Mouse (Mus musculus): ENCODE results near the gene Eif5b.

Gene Eif5b

DNA sequence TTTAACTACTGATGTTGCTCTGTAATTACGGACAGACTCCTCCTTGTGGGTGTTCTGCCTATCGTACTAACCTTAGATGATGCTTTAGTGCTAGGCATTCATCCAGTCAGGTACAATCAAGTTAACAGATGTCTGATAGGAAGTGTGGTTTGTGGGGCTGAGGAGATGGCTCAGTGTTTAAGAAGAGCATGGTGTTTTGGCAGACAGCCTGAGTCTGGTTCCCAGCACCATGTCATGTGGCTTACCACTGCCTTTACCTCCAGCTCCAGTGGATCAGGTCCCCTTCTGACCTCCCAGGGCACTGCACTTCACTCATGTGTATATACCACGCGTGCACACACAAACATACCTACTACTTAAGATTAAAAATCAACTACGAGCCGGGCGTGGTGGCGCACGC, 4.1 kb downstream of the Eif5b start:
- in situ Hi-C loops (cut with MboI, MseI) = loop anchor here (10.0 kb wide), 1 partner anchor 1223 kb away; no protein-coding TSS in a partner anchor

- in situ Hi-C loops (cut with MboI, MseI) = loop anchor here (10.0 kb wide), 1 partner anchor 1222 kb away; no protein-coding TSS in a partner anchor
Measured at GRCm38 (mm10) chr1:38003046-38003445, 5.2 kb downstream of the Eif5b start.

DNA sequence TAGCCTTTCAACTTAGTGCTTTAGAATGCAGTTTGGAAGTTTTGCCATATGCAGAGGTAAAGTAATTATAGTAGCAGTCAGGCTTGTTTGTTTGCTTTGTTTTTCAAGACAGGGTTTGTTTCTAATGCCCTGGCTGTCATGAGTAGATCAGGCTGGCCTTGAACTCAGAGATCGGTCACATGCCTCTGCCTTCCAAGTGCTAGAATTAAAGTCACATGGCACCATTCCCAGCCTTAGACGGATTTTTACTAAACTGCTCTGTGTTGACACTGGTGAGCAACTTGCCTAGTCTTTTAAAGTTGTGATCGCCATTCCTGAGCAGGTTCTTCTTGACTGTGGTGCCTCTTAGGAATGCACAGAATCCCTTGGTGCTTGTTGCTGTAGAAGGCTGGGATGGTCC, 8.9 kb downstream of the Eif5b start:
- in situ Hi-C loops (cut with MboI, MseI) = loop anchor here (10.0 kb wide), 1 partner anchor 1218 kb away; no protein-coding TSS in a partner anchor

- in situ Hi-C loops (cut with MboI, MseI) = no loop called here
Measured at GRCm38 (mm10) chr1:38011647-38012046, 13.8 kb downstream of the Eif5b start.

- in situ Hi-C loops (cut with MboI, MseI) = no loop called here
Measured at GRCm38 (mm10) chr1:38012104-38012503, 14.3 kb downstream of the Eif5b start.

DNA sequence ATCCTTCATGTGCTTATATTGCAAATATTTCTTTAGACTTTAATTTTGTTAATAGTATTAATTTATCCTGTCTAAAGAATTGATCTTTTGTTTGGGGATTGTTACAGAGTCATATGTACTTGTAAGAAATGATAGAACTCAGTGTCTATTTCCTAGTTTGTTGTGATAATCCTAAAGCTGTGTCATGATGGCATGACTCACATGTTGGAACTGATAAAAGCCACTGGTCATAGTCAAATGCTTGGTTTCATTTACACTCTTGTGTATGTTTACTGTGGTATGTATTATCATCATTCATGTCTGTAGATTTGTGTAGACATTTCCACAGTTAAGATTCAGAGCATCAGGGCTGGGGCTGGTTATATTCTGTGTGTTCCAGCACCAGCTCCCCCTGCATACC, 14.7 kb downstream of the Eif5b start:
- in situ Hi-C loops (cut with MboI, MseI) = no loop called here

DNA sequence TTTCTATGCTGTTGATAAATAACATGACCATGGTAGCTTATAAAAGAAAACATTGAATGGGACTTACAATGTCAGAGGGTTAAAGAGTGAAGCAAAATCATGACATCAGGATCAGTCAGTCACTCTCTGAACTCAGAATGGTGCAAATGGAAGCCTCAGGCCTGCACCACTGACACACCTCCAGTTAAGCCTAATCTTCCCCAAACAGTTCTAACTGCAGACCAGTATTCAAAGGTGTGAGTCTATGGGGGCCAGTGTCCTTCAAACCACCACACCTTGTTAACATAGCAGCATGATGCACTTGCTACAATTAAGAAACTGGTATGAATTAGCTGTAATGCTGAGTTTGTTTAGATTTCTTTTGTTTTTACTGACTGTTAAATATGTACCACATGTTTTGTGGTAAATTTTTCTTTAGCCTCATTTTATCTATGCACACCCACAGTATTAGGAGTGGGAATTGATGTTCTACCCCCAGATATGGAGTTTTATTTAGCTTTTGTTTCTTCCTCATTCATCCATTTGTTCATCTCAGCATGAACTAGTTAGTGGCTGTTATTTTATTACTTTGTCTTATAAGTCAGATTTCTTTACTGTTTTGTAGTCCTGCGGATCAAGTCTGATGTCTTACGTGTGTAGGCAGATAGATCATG, 16.9 kb downstream of the Eif5b start:
- in situ Hi-C loops (cut with MboI, MseI) = no loop called here

GRCm38 (mm10) chr1:38027301-38027700, 29.5 kb downstream of the Eif5b start:
- in situ Hi-C loops (cut with MboI, MseI) = no loop called here

DNA sequence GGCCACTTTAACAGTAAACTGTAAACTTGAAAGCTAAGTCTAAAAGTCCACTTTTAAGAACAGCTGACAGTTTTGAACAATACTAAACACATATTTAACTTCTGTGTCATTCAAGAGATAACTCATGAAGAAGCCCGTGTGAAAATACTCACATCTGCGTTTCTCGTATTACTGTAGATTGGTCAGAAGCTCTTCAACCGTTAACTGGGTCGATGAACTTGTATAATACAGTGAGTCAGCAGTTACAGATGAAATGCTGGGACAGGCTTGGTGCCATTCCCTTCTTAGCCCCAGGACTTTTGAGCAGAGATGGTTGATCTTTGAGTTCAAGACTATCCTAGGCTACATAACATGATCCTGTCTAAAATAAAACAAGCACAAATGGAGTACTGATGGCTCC, 33.6 kb downstream of the Eif5b start:
- in situ Hi-C loops (cut with MboI, MseI) = no loop called here

- in situ Hi-C loops (cut with MboI, MseI) = no loop called here
Measured at GRCm38 (mm10) chr1:38035521-38035920, 37.7 kb downstream of the Eif5b start.

GRCm38 (mm10) chr1:38037375-38037774, 39.6 kb downstream of the Eif5b start:
- in situ Hi-C loops (cut with MboI, MseI) = no loop called here

DNA sequence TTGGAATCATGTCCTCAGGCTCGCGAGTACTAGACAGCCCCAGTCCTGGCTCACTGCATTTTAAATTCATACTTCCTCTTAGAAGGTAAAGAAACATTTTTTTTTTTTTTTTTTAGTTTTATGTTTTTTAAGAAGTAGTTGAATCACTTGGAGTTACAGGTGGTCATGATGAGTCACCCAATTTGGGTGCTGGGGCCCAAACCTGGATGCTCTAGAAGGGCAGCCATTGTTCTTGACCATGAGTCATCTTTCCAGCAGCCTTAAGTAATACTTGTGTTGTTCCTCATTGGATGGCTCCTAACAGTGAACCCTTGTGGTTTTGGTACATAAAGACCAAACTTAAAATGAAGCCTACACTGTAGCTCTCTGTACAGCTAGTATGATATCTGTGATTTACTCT, 41.1 kb downstream of the Eif5b start:
- in situ Hi-C loops (cut with MboI, MseI) = no loop called here

DNA sequence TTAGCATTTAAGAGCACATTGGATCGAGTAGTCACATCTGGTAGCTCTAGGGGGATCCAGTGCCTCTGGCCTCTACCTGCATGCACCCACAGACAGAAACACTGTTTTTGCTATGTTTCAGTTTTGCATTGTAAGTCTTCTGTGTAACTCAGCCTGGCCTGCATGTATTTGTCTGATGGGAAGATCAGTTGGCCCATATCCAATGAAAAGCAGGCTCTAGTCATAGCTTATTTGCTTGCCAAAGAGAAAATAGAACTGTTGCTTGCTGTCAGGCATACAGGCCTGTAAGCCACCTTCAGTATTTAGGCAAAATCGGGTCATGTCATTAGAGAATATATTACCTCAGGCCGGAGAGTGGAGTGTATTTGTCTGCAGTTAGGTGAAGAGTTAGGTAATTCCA, 50.3 kb downstream of the Eif5b start:
- in situ Hi-C loops (cut with MboI, MseI) = no loop called here

GRCm38 (mm10) chr1:38049562-38049961, 51.8 kb downstream of the Eif5b start:
- in situ Hi-C loops (cut with MboI, MseI) = no loop called here

GRCm38 (mm10) chr1:38055176-38055575, 57.4 kb downstream of the Eif5b start:
- in situ Hi-C loops (cut with MboI, MseI) = no loop called here

DNA sequence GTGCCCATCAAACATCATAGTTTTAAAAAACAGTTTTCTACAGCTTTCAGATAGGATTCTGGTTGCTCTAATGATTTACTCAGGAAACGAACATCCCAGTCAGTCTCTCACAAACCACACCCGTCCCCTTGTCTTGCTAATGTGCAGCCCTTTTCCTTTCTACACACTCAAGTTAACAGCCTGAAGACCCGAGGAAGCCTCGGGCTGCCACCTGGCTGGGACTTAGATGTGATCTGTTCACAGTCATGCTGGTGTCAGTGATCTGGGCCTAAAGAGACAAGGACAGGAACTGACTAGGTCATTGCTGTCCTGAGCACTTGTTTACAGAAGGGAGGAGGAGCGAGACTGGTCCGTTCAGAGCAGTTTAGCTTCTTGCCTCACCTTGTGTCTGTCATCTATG, 60.6 kb downstream of the Eif5b start:
- in situ Hi-C loops (cut with MboI, MseI) = no loop called here

- in situ Hi-C loops (cut with MboI, MseI) = loop anchor here (10.0 kb wide), 1 partner anchor 1467 kb away; no protein-coding TSS in a partner anchor
Measured at GRCm38 (mm10) chr1:38062156-38062555, 64.3 kb downstream of the Eif5b start.

- in situ Hi-C loops (cut with MboI, MseI) = loop anchor here (10.0 kb wide), 1 partner anchor 1472 kb away; no protein-coding TSS in a partner anchor
Measured at GRCm38 (mm10) chr1:38067276-38067675, 69.5 kb downstream of the Eif5b start.

GRCm38 (mm10) chr1:38071326-38071725, 73.5 kb downstream of the Eif5b start:
- in situ Hi-C loops (cut with MboI, MseI) = no loop called here

GRCm38 (mm10) chr1:38081316-38081715, 83.5 kb downstream of the Eif5b start:
- in situ Hi-C loops (cut with MboI, MseI) = no loop called here

DNA sequence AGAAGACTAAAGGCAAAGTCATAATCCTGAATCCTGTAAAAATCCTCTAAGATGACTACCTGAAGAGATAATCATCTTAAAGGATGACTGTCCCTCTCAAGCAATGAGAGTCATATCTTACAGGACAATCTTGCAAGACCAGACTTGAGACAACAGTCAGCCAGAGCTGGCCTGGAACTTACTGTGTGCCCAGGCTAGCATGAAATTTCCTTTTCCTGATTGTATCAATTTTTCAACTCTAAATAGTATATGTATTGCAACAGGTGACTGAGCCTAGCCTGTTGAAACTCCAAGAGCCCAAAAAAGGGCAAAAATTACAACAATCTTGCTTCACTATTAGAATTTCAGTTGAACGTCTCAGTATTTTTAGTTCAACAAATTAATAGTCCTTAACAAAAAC, 105.4 kb downstream of the Eif5b start:
- in situ Hi-C loops (cut with MboI, MseI) = loop anchor here (25.0 kb wide), 1 partner anchor 1459 kb away; no protein-coding TSS in a partner anchor

GRCm38 (mm10) chr1:38103813-38104212, 106.0 kb downstream of the Eif5b start:
- in situ Hi-C loops (cut with MboI, MseI) = loop anchor here (25.0 kb wide), 1 partner anchor 1458 kb away; no protein-coding TSS in a partner anchor

Measured in T-helper 2 cell (primary cell).